Mouse (Mus musculus) limb, embryonic 14.5 days (tissue): ENCODE results near the gene Fabp7. TPM values are rescaled to one million over a fixed set of nuclear protein-coding genes. Genes with fewer than 3 reads are reported as not detected.

ENCODE experiments used
- ATAC-seq: fragments of 200-750 bp; cut with Nextera tagmentation; 2 replicates; pipeline ENCODE4 v1.8.0; 2017; ENCODE audit warnings: low read depth, moderate number of reproducible peaks, moderate TSS enrichment; ENCODE audit not compliant: low FRiP score
- DNase-seq: peaks from one replicate; pipeline ENCODE4 v3.0.0-alpha.2; 2015; ENCODE audit warnings: low spot score
- H3K27ac ChIP-seq: fragments of 300-500 bp; sonication (generic); replicated peaks from 2 replicates; pipeline ENCODE4 v1.5.1; 2014; ENCODE audit warnings: low read depth, mild to moderate bottlenecking, low read length, moderate library complexity, mixed read lengths
- H3K27me3 ChIP-seq: fragments of 300-500 bp; sonication (generic); 2 replicates; pipeline ENCODE4 v1.6.1; 2014; ENCODE audit warnings: low read length, mixed read lengths; ENCODE audit not compliant: control insufficient read depth, insufficient read depth
- H3K36me3 ChIP-seq: fragments of 300-500 bp; sonication (generic); 2 replicates; pipeline ENCODE4 v1.6.1; 2014; ENCODE audit warnings: mild to moderate bottlenecking, low read length, moderate library complexity, mixed read lengths; ENCODE audit not compliant: control insufficient read depth, insufficient read depth
- H3K4me1 ChIP-seq: fragments of 300-500 bp; sonication (generic); 2 replicates; pipeline ENCODE4 v1.6.1; 2014; ENCODE audit warnings: antibody characterized with exemption, low read length, mixed read lengths; ENCODE audit not compliant: control insufficient read depth, insufficient read depth
- H3K4me2 ChIP-seq: fragments of 300-500 bp; sonication (generic); replicated peaks from 2 replicates; pipeline ENCODE4 v1.6.1; 2014; ENCODE audit warnings: low read depth, mild to moderate bottlenecking, low read length, moderate library complexity; ENCODE audit not compliant: severe bottlenecking
- H3K4me3 ChIP-seq: fragments of 300-500 bp; sonication (generic); replicated peaks from 2 replicates; pipeline ENCODE4 v1.5.1; 2014; ENCODE audit warnings: low read length
- H3K9ac ChIP-seq: fragments of 300-500 bp; sonication (generic); 2 replicates; pipeline ENCODE4 v1.6.1; 2014; ENCODE audit warnings: mild to moderate bottlenecking, low read depth, low read length, moderate library complexity; ENCODE audit not compliant: severe bottlenecking
- H3K9me3 ChIP-seq: fragments of 300-500 bp; sonication (generic); 2 replicates; pipeline ENCODE4 v1.6.1; 2016; ENCODE audit warnings: low read length; ENCODE audit not compliant: control insufficient read depth
- POLR2A ChIP-seq: fragments of 200-500 bp; IDR thresholded peaks from 2 replicates; pipeline ENCODE4 v1.8.0; 2012; ENCODE audit warnings: inconsistent platforms, mild to moderate bottlenecking, moderate library complexity, borderline replicate concordance; ENCODE audit not compliant: insufficient read depth, insufficient read length; ENCODE audit errors: extremely low read depth
- WGBS: fragments of 180-500 bp; shearing (Covaris S2); extraction: QIAGEN DNeasy Blood & Tissue Kit; methylation state at CpG from one replicate; pipeline ENCODE4 v1.1.7; 2014; 5-methylcytosine and 5-hydroxymethylcytosine counted together
- polyA plus RNA-seq, 2 experiments: library from polyadenylated mRNA; depleted of rRNA in 1 of 2; stranded (reverse) in 1 of 2; unstranded in 1 of 2; fragments of >200 nt; fragmentation: Nextera tagmentation in 1 of 2; extraction: Ambion mirVana in 1 of 2; gene quantifications; 2 replicates each; pipeline versions ENCODE4 v1.2.1 to v1.2.3; 2012 to 2014

Gene Fabp7
- polyA plus RNA-seq (2012; rRNA removed) (4.6 and 10.1 TPM in 2 replicates), polyA plus RNA-seq (2014; fragmentation: Nextera tagmentation; extraction: Ambion mirVana) (8.7 and 10.2 TPM in 2 replicates)

GRCm38 (mm10) chr10:57784876-57785150 is at the start of gene Fabp7:
Gene Fabp7, plus strand, starts transcription at chr10:57784881.
- no peak for ATAC-seq
- Histone ChIP-seq H3K4me2 (no peak within 1 kb of the TSS), H3K27me3 (no peaks in the 10 kb centered on the region), H3K4me3 (no peak within 1 kb of the TSS), H3K27ac (no peak within 1 kb of the TSS), H3K36me3 (no peaks in the 10 kb centered on the region), H3K9ac (no peak within 1 kb of the TSS), H3K9me3 (no peaks in the 10 kb centered on the region), H3K4me1 (peaks cover 10% of the 10 kb centered on the region)
- TF ChIP-seq POLR2A = no peak
- DNase-seq = no peak
- WGBS = 30% methylated on average over 7 of the region's 7 CpGs

- Histone ChIP-seq H3K36me3 (no peaks in the 10 kb centered on the region), H3K4me2 (no peak overlapping the region), H3K4me3 (no peak overlapping the region), H3K27ac (no peak overlapping the region), H3K27me3 (no peaks in the 10 kb centered on the region), H3K4me1 (no peaks in the 10 kb centered on the region), H3K9ac (no peak overlapping the region), H3K9me3 (no peaks in the 10 kb centered on the region)
- WGBS = 79% methylated on average over 4 of the region's 4 CpGs
- no peak for ATAC-seq
- TF ChIP-seq POLR2A = no peak
- no peak for DNase-seq
Measured at GRCm38 (mm10) chr10:57740733-57741132, 43.9 kb upstream of the Fabp7 start.

DNA sequence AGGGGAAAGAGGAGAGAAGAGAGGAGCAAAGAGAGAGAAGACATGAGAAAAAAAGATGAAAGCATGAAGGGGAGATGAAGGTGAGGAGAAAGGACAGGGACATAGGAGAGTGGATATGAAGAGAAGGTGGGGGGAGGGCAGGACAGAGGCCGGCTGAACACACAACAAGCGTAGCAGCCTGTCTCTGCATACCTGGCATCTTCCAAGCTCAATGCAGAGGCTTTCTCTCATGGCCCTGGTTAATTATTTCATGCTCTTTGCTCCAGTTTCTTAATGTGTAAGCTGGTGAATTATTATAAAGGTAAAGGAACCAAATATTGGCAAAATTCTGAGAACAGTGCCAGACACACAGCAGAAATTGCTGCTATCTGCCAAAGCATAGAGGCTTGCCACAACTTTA is 43.3 kb upstream of the Fabp7 start:
- ATAC-seq = no peak
- TF ChIP-seq POLR2A = no peak

DNA sequence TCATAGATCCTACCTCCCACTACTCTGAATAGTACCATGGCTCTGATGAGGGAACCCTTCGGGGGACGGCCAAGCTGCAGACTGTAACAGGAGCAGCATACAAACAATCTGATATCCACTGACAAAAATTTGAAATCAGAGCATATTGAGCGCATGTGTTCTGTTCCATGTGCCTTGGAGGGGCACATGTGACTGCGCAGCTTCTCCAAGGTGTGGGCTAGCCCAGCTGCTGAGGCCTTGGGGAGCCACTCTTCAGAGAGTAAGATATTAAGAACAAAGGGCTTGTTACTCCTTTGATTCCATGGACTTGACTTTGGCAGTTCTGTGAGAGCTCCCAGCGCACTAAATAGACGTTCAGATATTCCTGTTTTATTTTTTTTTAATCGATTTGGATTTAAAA is 41.6 kb upstream of the Fabp7 start:
- TF ChIP-seq POLR2A = no peak
- no peak for DNase-seq

More for the DNA sequence above, 43.3 kb upstream of the Fabp7 start:
- no peak overlapping the region for H3K4me3 ChIP-seq
- 64% methylated on average over 2 of the region's 2 CpGs for WGBS
- DNase-seq = no peak
- H3K9ac ChIP-seq = no peak overlapping the region
- no peak overlapping the region for H3K27ac ChIP-seq
- no peaks in the 10 kb centered on the region for H3K27me3 ChIP-seq
- H3K9me3 ChIP-seq = no peaks in the 10 kb centered on the region
- no peaks in the 10 kb centered on the region for H3K36me3 ChIP-seq
- no peaks in the 10 kb centered on the region for H3K4me1 ChIP-seq
- H3K4me2 ChIP-seq = no peak overlapping the region

DNA sequence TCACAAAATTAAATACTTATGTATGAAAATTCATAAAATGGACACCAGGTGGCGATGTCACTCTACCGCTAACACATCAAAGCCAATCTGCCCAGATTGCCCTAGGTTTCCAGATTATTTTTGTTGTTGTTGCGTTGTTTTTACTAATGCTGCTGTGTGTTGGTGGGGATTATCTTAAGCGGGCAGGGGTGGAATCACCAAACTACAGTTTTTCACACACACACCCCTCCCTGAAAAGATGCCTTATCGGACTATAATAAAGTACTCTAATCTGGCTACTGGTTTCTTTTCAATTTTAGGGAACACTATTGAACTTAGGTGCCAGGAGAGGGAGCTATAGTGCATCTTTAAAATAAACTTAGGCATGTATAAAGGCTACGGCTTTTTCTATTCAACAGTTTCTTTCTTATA is 41.1 kb upstream of the Fabp7 start:
- no peaks in the 10 kb centered on the region for H3K9me3 ChIP-seq
- no peaks in the 10 kb centered on the region for H3K36me3 ChIP-seq
- no peaks in the 10 kb centered on the region for H3K4me1 ChIP-seq
- DNase-seq (peak; percentile 86), ATAC-seq (peak; percentile 57; the same call in 1 of the 2 replicates)
- H3K4me3 ChIP-seq = peak overlapping the region; percentile 22
- peak overlapping the region; percentile 31; the same call in 1 of the 2 replicates for H3K4me2 ChIP-seq
- 6% methylated on average over 6 of the region's 6 CpGs for WGBS
- H3K9ac ChIP-seq = no peak overlapping the region
- no peaks in the 10 kb centered on the region for H3K27me3 ChIP-seq
- H3K27ac ChIP-seq = no peak overlapping the region
- TF ChIP-seq POLR2A = no peak

More for the DNA sequence above, 41.6 kb upstream of the Fabp7 start:
- Histone ChIP-seq H3K36me3 (no peaks in the 10 kb centered on the region), H3K4me1 (no peaks in the 10 kb centered on the region), H3K9ac (no peak overlapping the region), H3K9me3 (no peaks in the 10 kb centered on the region), H3K4me3 (no peak overlapping the region), H3K27me3 (no peaks in the 10 kb centered on the region), H3K4me2 (no peak overlapping the region), H3K27ac (no peak overlapping the region)
- WGBS = 62% methylated on average over 7 of the region's 7 CpGs
- ATAC-seq = no peak
